Mouse (Mus musculus): ENCODE measurements at regions not wholly inside any gene's neighbourhood (a gene's known extent, or its start where the extent isn't known, plus 50 kb on each side); places are given as distances from the start of the nearest gene placed in this dataset.
A peak's percentile ranks its signal among the peaks of the same experiment; 100 is the strongest.

GRCm38 (mm10) chr3:35071046-35071445 is 420.8 kb downstream of the Sox2 start:
- Histone ChIP-seq H3K4me3 (ENCODE audit: low read depth, low read length) (no peak overlapping the region), H3K4me1 (replicated peaks; ENCODE audit: control insufficient read depth, insufficient read depth, low read length) (no peaks in the 10 kb centered on the region), H3K36me3 (ENCODE audit: control insufficient read depth, insufficient read depth, low read length) (no peaks in the 10 kb centered on the region), H3K4me2 (ENCODE audit: low read depth, low read length, severe bottlenecking) (no peak overlapping the region), H3K9ac (ENCODE audit: low read length) (no peak overlapping the region), H3K27ac (ENCODE audit: low read depth, low read length) (no peak overlapping the region), H3K9me3 (ENCODE audit: control insufficient read depth, low read length) (no peaks in the 10 kb centered on the region), H3K27me3 (ENCODE audit: control insufficient read depth, insufficient read depth, low read length) (no peaks in the 10 kb centered on the region)
- WGBS: 84% methylated on average over 2 of the region's 2 CpGs
- DNase-seq (ENCODE audit: low spot score): no peak
- no peak for ATAC-seq (replicated peaks; ENCODE audit: low FRiP score)

DNA sequence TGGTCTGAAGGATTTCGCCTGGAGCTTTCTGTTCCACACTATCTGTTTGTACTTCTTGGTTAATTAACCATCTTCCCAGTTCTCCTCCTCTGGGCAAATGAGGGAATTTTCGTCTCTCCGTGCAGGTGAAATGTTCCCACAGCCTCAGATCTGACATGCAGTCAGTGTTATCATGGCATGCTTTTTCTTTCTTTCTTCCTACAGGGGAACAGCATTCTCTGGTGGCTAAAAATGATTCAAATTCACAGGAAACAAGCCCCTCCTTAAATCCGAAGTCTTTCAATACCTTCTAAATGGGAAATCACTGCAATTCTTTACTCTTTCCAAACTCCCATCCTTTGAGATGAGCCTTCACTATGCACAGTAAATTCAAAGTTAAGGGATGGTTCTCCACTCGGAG is 429.7 kb downstream of the Sox2 start:
- H3K4me2 ChIP-seq (ENCODE audit: low read depth, low read length, severe bottlenecking): no peak overlapping the region
- no peak overlapping the region for H3K4me3 ChIP-seq (ENCODE audit: low read depth, low read length)
- H3K9me3 ChIP-seq (ENCODE audit: control insufficient read depth, low read length): no peaks in the 10 kb centered on the region
- no peaks in the 10 kb centered on the region for H3K36me3 ChIP-seq (ENCODE audit: control insufficient read depth, insufficient read depth, low read length)
- DNase-seq (ENCODE audit: low spot score) (no peak), ATAC-seq (replicated peaks; ENCODE audit: low FRiP score) (no peak)
- H3K9ac ChIP-seq (ENCODE audit: low read length): no peak overlapping the region
- no peak overlapping the region for H3K27ac ChIP-seq (ENCODE audit: low read depth, low read length)
- H3K4me1 ChIP-seq (replicated peaks; ENCODE audit: control insufficient read depth, insufficient read depth, low read length): peaks cover 12% of the 10 kb centered on the region; the same call in 1 of the 2 replicates
- H3K27me3 ChIP-seq (ENCODE audit: control insufficient read depth, insufficient read depth, low read length): no peaks in the 10 kb centered on the region
- WGBS: 51% methylated on average over 5 of the region's 5 CpGs

- ATAC-seq (replicated peaks; ENCODE audit: low FRiP score) (peak; percentile 92), DNase-seq (ENCODE audit: low spot score) (peak; percentile 87)
- H3K27ac ChIP-seq (ENCODE audit: low read depth, low read length): peak overlapping the region; percentile 85
- H3K4me3 ChIP-seq (ENCODE audit: low read depth, low read length): no peak overlapping the region
- H3K4me2 ChIP-seq (ENCODE audit: low read depth, low read length, severe bottlenecking): peak overlapping the region; percentile 3; the same call in 1 of the 2 replicates
- H3K9me3 ChIP-seq (ENCODE audit: control insufficient read depth, low read length): no peaks in the 10 kb centered on the region
- no peaks in the 10 kb centered on the region for H3K27me3 ChIP-seq (ENCODE audit: control insufficient read depth, insufficient read depth, low read length)
- H3K9ac ChIP-seq (ENCODE audit: low read length): no peak overlapping the region
- 19% methylated on average over 11 of the region's 11 CpGs for WGBS
- H3K36me3 ChIP-seq (ENCODE audit: control insufficient read depth, insufficient read depth, low read length): no peaks in the 10 kb centered on the region
- peaks cover 38% of the 10 kb centered on the region for H3K4me1 ChIP-seq (replicated peaks; ENCODE audit: control insufficient read depth, insufficient read depth, low read length)
Observed at GRCm38 (mm10) chr3:35084091-35084867, 434.1 kb downstream of the Sox2 start.

- no peaks in the 10 kb centered on the region for H3K36me3 ChIP-seq (ENCODE audit: control insufficient read depth, insufficient read depth, low read length)
- no peaks in the 10 kb centered on the region for H3K9me3 ChIP-seq (ENCODE audit: control insufficient read depth, low read length)
- WGBS: 12% methylated on average over 19 of the region's 19 CpGs
- H3K27me3 ChIP-seq (ENCODE audit: control insufficient read depth, insufficient read depth, low read length): no peaks in the 10 kb centered on the region
- peak; percentile 79 for ATAC-seq (replicated peaks; ENCODE audit: low FRiP score)
- no peak overlapping the region for H3K4me3 ChIP-seq (ENCODE audit: low read depth, low read length)
- peak overlapping the region; percentile 30; the same call in 1 of the 2 replicates for H3K9ac ChIP-seq (ENCODE audit: low read length)
- H3K4me1 ChIP-seq (replicated peaks; ENCODE audit: control insufficient read depth, insufficient read depth, low read length): peaks cover 43% of the 10 kb centered on the region
- peak; percentile 84 for DNase-seq (ENCODE audit: low spot score)
- peak overlapping the region; percentile 18 for H3K4me2 ChIP-seq (ENCODE audit: low read depth, low read length, severe bottlenecking)
- peak overlapping the region; percentile 95 for H3K27ac ChIP-seq (ENCODE audit: low read depth, low read length)
Observed at GRCm38 (mm10) chr3:35088241-35089080, 438.3 kb downstream of the Sox2 start.

- H3K4me3 ChIP-seq (ENCODE audit: low read depth, low read length): no peak overlapping the region
- H3K4me2 ChIP-seq (ENCODE audit: low read depth, low read length, severe bottlenecking): no peak overlapping the region
- H3K9me3 ChIP-seq (ENCODE audit: control insufficient read depth, low read length): no peaks in the 10 kb centered on the region
- H3K27me3 ChIP-seq (ENCODE audit: control insufficient read depth, insufficient read depth, low read length): no peaks in the 10 kb centered on the region
- no peaks in the 10 kb centered on the region for H3K36me3 ChIP-seq (ENCODE audit: control insufficient read depth, insufficient read depth, low read length)
- H3K9ac ChIP-seq (ENCODE audit: low read length): 0 out of 2 replicates have a peak overlapping the region, but pooled peaks have one; percentile 12
- peak overlapping the region; percentile 68 for H3K27ac ChIP-seq (ENCODE audit: low read depth, low read length)
- no peak for ATAC-seq (replicated peaks; ENCODE audit: low FRiP score)
- WGBS: 19% methylated on average over 5 of the region's 5 CpGs
- peaks cover 27% of the 10 kb centered on the region for H3K4me1 ChIP-seq (replicated peaks; ENCODE audit: control insufficient read depth, insufficient read depth, low read length)
- peak; percentile 67 for DNase-seq (ENCODE audit: low spot score)
Observed at GRCm38 (mm10) chr3:35090496-35091133, 440.4 kb downstream of the Sox2 start.

DNA sequence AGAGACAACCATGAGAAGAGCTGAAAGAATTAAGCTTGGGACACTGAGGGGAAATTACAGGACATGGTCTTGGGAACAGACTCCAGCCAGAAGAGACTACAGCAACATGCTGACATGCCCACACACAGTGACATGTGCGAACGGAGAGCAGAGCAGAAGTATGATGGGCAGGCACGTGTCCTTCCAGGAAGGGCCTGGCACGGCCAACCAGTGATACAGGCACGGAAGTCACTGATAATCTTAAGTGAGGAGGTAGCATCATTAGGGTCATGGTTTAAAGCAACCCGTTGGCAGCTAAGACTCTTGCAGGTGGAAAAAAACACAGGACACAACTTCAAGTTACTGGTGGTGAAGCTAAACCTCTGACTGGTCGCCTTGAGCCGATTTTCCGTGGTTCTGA is 442.8 kb downstream of the Sox2 start:
- no peak overlapping the region for H3K4me2 ChIP-seq (ENCODE audit: low read depth, low read length, severe bottlenecking)
- H3K4me3 ChIP-seq (ENCODE audit: low read depth, low read length): no peak overlapping the region
- ATAC-seq (replicated peaks; ENCODE audit: low FRiP score) (no peak), DNase-seq (ENCODE audit: low spot score) (no peak)
- no peak overlapping the region for H3K9ac ChIP-seq (ENCODE audit: low read length)
- no peaks in the 10 kb centered on the region for H3K9me3 ChIP-seq (ENCODE audit: control insufficient read depth, low read length)
- H3K27me3 ChIP-seq (ENCODE audit: control insufficient read depth, insufficient read depth, low read length): no peaks in the 10 kb centered on the region
- peaks cover 15% of the 10 kb centered on the region for H3K4me1 ChIP-seq (replicated peaks; ENCODE audit: control insufficient read depth, insufficient read depth, low read length)
- 86% methylated on average over 9 of the region's 9 CpGs for WGBS
- no peaks in the 10 kb centered on the region for H3K36me3 ChIP-seq (ENCODE audit: control insufficient read depth, insufficient read depth, low read length)
- no peak overlapping the region for H3K27ac ChIP-seq (ENCODE audit: low read depth, low read length)

DNA sequence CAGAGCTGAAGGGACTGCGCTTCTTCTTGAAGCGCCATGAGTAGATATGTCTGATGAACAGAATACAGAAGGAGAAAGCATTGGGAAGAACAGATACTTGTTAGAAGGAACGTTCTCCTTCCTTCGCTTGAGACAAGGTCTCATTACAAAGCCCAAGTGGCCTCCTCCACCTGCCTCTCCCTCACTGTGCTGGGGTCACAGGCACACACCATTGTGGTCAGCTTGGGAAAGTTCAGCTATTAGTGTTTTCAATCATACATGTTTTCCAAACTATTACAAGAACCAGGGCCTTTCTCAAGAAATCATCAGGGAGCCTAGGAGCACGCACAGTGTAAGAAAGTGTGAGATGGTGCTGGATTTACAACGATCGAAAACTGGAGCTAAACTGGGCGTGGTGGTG is 445.0 kb downstream of the Sox2 start:
- Histone ChIP-seq H3K4me1 (replicated peaks; ENCODE audit: control insufficient read depth, insufficient read depth, low read length) (peaks cover 5% of the 10 kb centered on the region; the same call in 1 of the 2 replicates), H3K36me3 (ENCODE audit: control insufficient read depth, insufficient read depth, low read length) (no peaks in the 10 kb centered on the region), H3K27me3 (ENCODE audit: control insufficient read depth, insufficient read depth, low read length) (no peaks in the 10 kb centered on the region), H3K4me2 (ENCODE audit: low read depth, low read length, severe bottlenecking) (no peak overlapping the region), H3K9me3 (ENCODE audit: control insufficient read depth, low read length) (no peaks in the 10 kb centered on the region), H3K9ac (ENCODE audit: low read length) (no peak overlapping the region), H3K27ac (ENCODE audit: low read depth, low read length) (no peak overlapping the region), H3K4me3 (ENCODE audit: low read depth, low read length) (no peak overlapping the region)
- no peak for ATAC-seq (replicated peaks; ENCODE audit: low FRiP score)
- 94% methylated on average over 8 of the region's 8 CpGs for WGBS
- no peak for DNase-seq (ENCODE audit: low spot score)

DNA sequence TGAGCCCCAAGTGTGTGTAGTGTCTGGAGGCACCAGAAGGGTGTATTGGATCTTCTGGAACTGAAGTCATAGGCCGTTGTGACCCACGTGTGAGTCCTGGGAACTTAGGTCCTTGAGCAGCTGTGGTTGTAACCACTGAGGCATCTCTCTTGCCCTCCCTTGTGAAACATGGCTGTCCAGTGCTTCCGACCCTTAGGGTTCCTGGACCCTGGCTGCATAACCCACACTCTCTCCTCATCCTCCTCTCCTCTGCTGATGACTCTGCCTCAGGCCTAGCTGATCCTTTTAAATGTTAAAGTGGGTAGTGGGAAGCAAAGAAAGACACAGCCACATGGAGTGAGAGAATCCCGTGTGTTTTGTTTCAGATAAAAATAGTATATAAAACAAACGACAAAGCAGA is 446.2 kb downstream of the Sox2 start:
- no peak for DNase-seq (ENCODE audit: low spot score)
- 88% methylated on average over 5 of the region's 5 CpGs for WGBS
- H3K4me1 ChIP-seq (replicated peaks; ENCODE audit: control insufficient read depth, insufficient read depth, low read length): 0 out of 2 replicates have a peak, but pooled peaks cover 6% of the 10 kb centered on the region
- no peak overlapping the region for H3K4me3 ChIP-seq (ENCODE audit: low read depth, low read length)
- H3K27ac ChIP-seq (ENCODE audit: low read depth, low read length): no peak overlapping the region
- H3K9ac ChIP-seq (ENCODE audit: low read length): no peak overlapping the region
- ATAC-seq (replicated peaks; ENCODE audit: low FRiP score): no peak
- H3K9me3 ChIP-seq (ENCODE audit: control insufficient read depth, low read length): no peaks in the 10 kb centered on the region
- no peaks in the 10 kb centered on the region for H3K36me3 ChIP-seq (ENCODE audit: control insufficient read depth, insufficient read depth, low read length)
- H3K27me3 ChIP-seq (ENCODE audit: control insufficient read depth, insufficient read depth, low read length): no peaks in the 10 kb centered on the region
- no peak overlapping the region for H3K4me2 ChIP-seq (ENCODE audit: low read depth, low read length, severe bottlenecking)

Measured in forebrain, embryonic 11.5 days (tissue).